Mouse (Mus musculus) testis, adult 2 months (tissue): Measurements from ENCODE around the gene Asic2. TPM values are rescaled to one million over a fixed set of nuclear protein-coding genes. Genes with fewer than 3 reads are reported as not detected.

Experiments
- H3K27ac ChIP-seq: fragments of 200-500 bp; 2 replicates; pipeline ENCODE4 v1.5.1; 2012; ENCODE audit warnings: low read depth, low read length; ENCODE audit not compliant: control insufficient read depth, insufficient read depth
- H3K27me3 ChIP-seq: fragments of 200-500 bp; 2 replicates; pipeline ENCODE4 v1.6.1; 2012; ENCODE audit warnings: mild to moderate bottlenecking, low read length, moderate library complexity; ENCODE audit not compliant: control insufficient read depth, insufficient read depth
- H3K36me3 ChIP-seq: fragments of 200-500 bp; 2 replicates; pipeline ENCODE4 v1.6.1; 2012; ENCODE audit warnings: mild to moderate bottlenecking, low read length; ENCODE audit not compliant: control insufficient read depth, insufficient read depth
- H3K4me1 ChIP-seq: fragments of 200-500 bp; 2 replicates; pipeline ENCODE4 v1.6.1; 2012; ENCODE audit warnings: low read length; ENCODE audit not compliant: control insufficient read depth, insufficient read depth
- H3K4me3 ChIP-seq: fragments of 200-500 bp; 2 replicates; pipeline ENCODE4 v1.5.1; 2012; ENCODE audit warnings: low read depth, mild to moderate bottlenecking, low read length, moderate library complexity, mixed read lengths; ENCODE audit not compliant: control insufficient read depth
- CTCF ChIP-seq: fragments of 200-500 bp; IDR thresholded peaks from 2 replicates; pipeline ENCODE4 v1.5.1; 2012; ENCODE audit warnings: low read depth, mild to moderate bottlenecking, inconsistent platforms, low read length, moderate library complexity; ENCODE audit not compliant: control insufficient read depth, insufficient read depth, insufficient replicate concordance
- POLR2A ChIP-seq: fragments of 200-500 bp; IDR thresholded peaks from 2 replicates; pipeline ENCODE4 v1.6.1; 2012; ENCODE audit warnings: low read depth, mild to moderate bottlenecking, inconsistent platforms, low read length, moderate library complexity; ENCODE audit not compliant: control insufficient read depth
- polyA plus RNA-seq: library from polyadenylated mRNA; depleted of rRNA; stranded (reverse); fragments of >200 nt; gene quantifications from 2 replicates; pipeline ENCODE4 v1.2.3, GENCODE M21; 2012

The Asic2 gene
- polyA plus RNA-seq, 1 experiment: 0.41 TPM

DNA sequence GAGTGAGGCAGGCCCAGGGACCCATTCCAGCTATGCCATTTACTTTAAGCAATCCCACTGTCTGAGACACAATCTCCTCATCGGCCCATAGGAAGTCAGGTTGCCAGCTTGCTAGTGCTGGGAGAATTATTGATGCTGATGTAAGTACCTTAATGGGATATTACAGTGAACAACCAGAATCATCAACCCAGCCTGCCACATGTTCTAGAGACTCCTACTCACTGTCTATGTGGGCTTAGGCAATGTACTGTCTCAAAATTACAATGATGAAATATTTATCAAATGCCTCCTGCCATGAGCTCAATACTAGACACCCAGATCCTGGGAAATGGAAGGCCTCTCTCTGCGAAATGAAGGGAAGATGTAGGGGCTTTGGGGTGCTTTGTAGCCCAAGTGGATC lies 876.1 kb downstream of the Asic2 start:
- TF ChIP-seq CTCF (no peak), POLR2A (no peak)
- H3K36me3 ChIP-seq: no peaks in the 10 kb centered on the region
- H3K4me3 ChIP-seq: no peak overlapping the region
- no peak overlapping the region for H3K27ac ChIP-seq
- no peaks in the 10 kb centered on the region for H3K4me1 ChIP-seq
- no peaks in the 10 kb centered on the region for H3K27me3 ChIP-seq

DNA sequence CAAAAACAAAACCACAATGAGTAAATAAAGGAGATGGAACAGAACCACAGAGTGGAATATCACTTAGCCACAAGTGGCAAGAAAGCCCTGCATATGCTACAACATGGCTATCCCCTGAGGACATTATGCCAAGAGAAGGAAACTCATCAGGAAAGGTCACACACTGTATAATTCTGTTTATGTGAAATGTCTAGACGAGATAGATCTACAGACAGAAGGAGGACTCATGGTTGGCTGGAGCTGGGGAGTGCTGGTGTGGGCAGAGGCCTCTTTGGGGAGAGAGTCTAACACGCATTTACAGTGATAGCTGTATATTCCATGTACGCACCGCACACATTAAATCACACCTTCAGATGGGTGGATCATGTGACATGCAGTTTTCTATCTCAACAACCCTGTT lies 884.4 kb downstream of the Asic2 start:
- no peaks in the 10 kb centered on the region for H3K36me3 ChIP-seq
- TF ChIP-seq CTCF: no peak
- TF ChIP-seq POLR2A: no peak
- no peak overlapping the region for H3K27ac ChIP-seq
- no peaks in the 10 kb centered on the region for H3K4me1 ChIP-seq
- H3K27me3 ChIP-seq: no peaks in the 10 kb centered on the region
- no peak overlapping the region for H3K4me3 ChIP-seq

DNA sequence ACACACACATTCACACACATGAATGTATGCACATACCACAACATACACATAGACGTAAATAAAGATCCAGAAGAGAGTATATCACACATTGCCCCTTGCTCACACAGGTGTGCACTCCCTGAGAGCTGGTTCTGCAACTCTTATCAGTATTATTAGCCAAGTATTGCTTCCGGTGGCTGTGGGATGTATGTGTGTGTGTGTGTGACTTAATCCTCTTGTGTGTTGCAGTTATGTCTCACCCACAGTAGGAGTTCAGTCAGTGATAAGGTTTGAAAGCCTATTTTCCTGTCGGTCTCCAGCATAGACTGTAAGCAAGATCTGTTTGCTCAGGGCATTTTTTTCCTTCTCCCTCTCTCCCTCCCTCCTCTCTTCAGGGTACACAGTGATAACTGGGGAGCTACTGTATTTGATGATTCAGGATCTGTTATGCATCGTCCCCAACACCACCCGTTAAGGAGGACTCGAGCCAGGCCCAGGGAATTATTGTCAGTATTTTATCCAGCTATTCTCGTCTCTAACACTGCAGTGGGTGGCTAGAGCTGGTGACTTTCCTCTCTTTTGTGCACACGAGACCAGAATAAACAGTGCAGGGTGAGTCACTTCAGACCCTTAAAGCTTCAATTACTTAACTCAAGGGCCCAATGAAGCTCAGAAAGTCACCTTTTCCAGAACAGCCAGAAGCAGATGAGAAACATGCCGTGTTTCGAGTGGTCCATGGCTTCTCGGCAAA lies 888.0 kb downstream of the Asic2 start:
- TF ChIP-seq CTCF (no peak), POLR2A (no peak)
- Histone ChIP-seq H3K4me3 (no peak overlapping the region), H3K4me1 (no peaks in the 10 kb centered on the region), H3K36me3 (no peaks in the 10 kb centered on the region), H3K27me3 (no peaks in the 10 kb centered on the region), H3K27ac (no peak overlapping the region)

DNA sequence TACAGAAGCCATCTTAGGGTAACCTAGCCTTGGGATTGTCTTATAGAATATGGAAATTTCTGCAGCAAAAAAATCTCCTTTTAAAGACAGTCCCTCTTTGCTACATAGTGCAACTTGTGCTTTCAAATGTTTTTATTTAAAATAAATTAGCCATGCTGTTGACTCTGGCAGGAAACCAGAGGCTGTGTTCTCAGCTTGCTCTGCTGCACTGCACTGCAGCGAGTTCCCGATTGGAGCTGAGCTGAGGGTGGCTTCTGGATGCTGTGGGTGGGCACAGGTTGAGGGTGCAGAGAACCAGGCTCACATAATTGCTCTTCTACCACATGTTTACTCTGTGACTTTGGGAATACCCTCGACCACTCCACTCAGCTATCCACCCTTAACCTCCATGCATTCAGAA lies 889.0 kb downstream of the Asic2 start:
- H3K4me1 ChIP-seq: no peaks in the 10 kb centered on the region
- TF ChIP-seq CTCF (no peak), POLR2A (no peak)
- H3K4me3 ChIP-seq: no peak overlapping the region
- no peaks in the 10 kb centered on the region for H3K36me3 ChIP-seq
- H3K27me3 ChIP-seq: no peaks in the 10 kb centered on the region
- H3K27ac ChIP-seq: no peak overlapping the region

DNA sequence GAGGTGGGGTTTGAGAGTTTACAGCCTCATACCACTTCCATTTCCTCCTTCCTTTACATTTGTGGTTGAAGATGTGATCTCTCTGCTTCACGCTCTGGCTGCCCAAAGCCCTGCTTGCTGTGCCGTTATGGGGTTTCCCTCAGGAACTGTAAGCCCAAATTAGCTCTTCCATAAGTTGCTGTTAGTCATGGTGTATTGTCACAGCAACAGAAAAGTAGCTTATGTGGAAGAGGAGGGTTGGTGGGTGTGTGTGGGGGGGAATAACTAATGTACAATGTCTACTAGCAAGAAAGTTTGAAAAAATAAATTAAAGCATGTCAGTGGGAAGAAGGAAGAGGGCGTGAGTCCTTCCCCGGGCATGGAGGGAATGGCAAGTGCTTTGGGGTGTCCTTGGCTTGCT lies 896.4 kb downstream of the Asic2 start:
- TF ChIP-seq POLR2A (no peak), CTCF (no peak)
- no peak overlapping the region for H3K27ac ChIP-seq
- no peaks in the 10 kb centered on the region for H3K27me3 ChIP-seq
- no peak overlapping the region for H3K4me3 ChIP-seq
- H3K36me3 ChIP-seq: no peaks in the 10 kb centered on the region
- no peaks in the 10 kb centered on the region for H3K4me1 ChIP-seq

DNA sequence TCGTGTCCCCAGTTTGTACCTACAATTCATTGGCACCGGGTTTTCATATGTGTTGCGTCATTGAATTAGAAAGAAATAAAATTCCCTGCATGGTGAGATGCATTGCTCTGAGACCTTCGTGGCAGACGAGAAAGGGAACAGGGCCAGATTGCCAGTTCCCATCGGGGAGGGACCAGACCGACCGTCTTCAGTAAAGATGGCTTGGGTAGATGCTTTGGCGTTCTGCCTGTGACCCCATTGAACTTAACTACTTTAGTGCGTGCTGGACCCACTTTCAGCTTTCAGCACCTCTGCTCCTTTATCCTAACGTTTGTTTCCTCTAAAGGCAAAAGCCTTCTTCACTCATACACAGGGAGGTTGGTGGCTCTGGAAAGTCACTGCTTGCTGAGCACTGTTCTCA lies 902.9 kb downstream of the Asic2 start:
- TF ChIP-seq CTCF: no peak
- no peak for TF ChIP-seq POLR2A
- H3K27ac ChIP-seq: no peak overlapping the region

DNA sequence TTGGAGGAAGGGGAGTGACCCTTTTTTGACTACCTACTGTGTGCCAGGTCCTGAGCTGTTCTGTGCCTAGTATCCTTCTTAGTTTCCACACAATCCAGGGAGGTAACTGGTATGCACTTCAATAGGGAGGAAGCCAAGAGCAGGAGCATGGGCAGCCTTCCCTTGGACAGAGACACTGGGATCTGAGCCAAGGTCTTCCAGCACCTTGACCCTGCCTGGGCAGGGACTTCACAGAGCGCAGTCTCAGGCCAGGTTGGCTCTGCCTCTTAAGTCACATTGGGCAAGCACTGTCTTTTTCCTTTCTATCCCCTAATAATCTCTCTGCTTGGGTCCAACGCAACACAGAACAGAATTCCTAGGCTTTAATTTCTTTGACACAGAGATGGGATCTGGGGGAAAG lies 904.3 kb downstream of the Asic2 start:
- H3K36me3 ChIP-seq: no peaks in the 10 kb centered on the region
- TF ChIP-seq POLR2A: no peak
- TF ChIP-seq CTCF: no peak
- H3K27me3 ChIP-seq: no peaks in the 10 kb centered on the region
- no peaks in the 10 kb centered on the region for H3K4me1 ChIP-seq
- H3K4me3 ChIP-seq: no peak overlapping the region
- H3K27ac ChIP-seq: no peak overlapping the region

More for the DNA sequence above, 902.9 kb downstream of the Asic2 start:
- H3K4me3 ChIP-seq: no peak overlapping the region
- H3K4me1 ChIP-seq: no peaks in the 10 kb centered on the region
- H3K36me3 ChIP-seq: no peaks in the 10 kb centered on the region
- no peaks in the 10 kb centered on the region for H3K27me3 ChIP-seq
